Mouse (Mus musculus) neural tube, embryonic 14.5 days (tissue): ENCODE results near the gene Camkmt. TPM values are rescaled to one million over a fixed set of nuclear protein-coding genes. Genes with fewer than 3 reads are reported as not detected.

Source experiments
- ATAC-seq: fragments of 200-750 bp; cut with Nextera tagmentation; 2 replicates; pipeline ENCODE4 v1.8.0; 2017; ENCODE audit warnings: low read depth, mild to moderate bottlenecking, moderate TSS enrichment, moderate library complexity
- H3K27ac ChIP-seq: fragments of 300-500 bp; sonication (generic); 2 replicates; pipeline ENCODE4 v1.5.1; 2014; ENCODE audit warnings: low read depth, mild to moderate bottlenecking, control low read depth, low read length, moderate library complexity, mixed read lengths
- H3K27me3 ChIP-seq: fragments of 300-500 bp; sonication (generic); 2 replicates; pipeline ENCODE4 v1.6.1; 2014; ENCODE audit warnings: low read length; ENCODE audit not compliant: control insufficient read depth, insufficient read depth
- H3K36me3 ChIP-seq: fragments of 300-500 bp; sonication (generic); 2 replicates; pipeline ENCODE4 v1.6.1; 2014; ENCODE audit warnings: low read length, mixed read lengths; ENCODE audit not compliant: control insufficient read depth, insufficient read depth
- H3K4me1 ChIP-seq: fragments of 300-500 bp; sonication (generic); 2 replicates; pipeline ENCODE4 v1.6.1; 2014; ENCODE audit warnings: low read length; ENCODE audit not compliant: control insufficient read depth, insufficient read depth
- H3K4me2 ChIP-seq: fragments of 300-500 bp; sonication (generic); 2 replicates; pipeline ENCODE4 v1.6.1; 2014; ENCODE audit warnings: mild to moderate bottlenecking, low read depth, low read length, control low read depth
- H3K4me3 ChIP-seq: fragments of 300-500 bp; sonication (generic); 2 replicates; pipeline ENCODE4 v1.5.1; 2014; ENCODE audit warnings: low read depth, low read length, control low read depth, mixed read lengths
- H3K9ac ChIP-seq: fragments of 300-500 bp; sonication (generic); replicated peaks from 2 replicates; pipeline ENCODE4 v1.6.1; 2014; ENCODE audit warnings: low read depth, mild to moderate bottlenecking, control low read depth, low read length, mixed read lengths
- H3K9me3 ChIP-seq: fragments of 300-500 bp; sonication (generic); 2 replicates; pipeline ENCODE4 v1.6.1; 2016; ENCODE audit warnings: low read length; ENCODE audit not compliant: control insufficient read depth
- WGBS: fragments of 180-500 bp; shearing (Covaris S2); extraction: QIAGEN DNeasy Blood & Tissue Kit; methylation state at CpG from one replicate; pipeline ENCODE4 v1.1.7; 2014; 5-methylcytosine and 5-hydroxymethylcytosine counted together
- polyA plus RNA-seq: library from polyadenylated mRNA; unstranded; fragments of >200 nt; fragmentation: Nextera tagmentation; extraction: Ambion mirVana; gene quantifications from 2 replicates; pipeline ENCODE4 v1.2.1, GENCODE M21; 2014

The Camkmt gene
- polyA plus RNA-seq, 1 experiment from 2014 or later = 24.5 TPM

DNA sequence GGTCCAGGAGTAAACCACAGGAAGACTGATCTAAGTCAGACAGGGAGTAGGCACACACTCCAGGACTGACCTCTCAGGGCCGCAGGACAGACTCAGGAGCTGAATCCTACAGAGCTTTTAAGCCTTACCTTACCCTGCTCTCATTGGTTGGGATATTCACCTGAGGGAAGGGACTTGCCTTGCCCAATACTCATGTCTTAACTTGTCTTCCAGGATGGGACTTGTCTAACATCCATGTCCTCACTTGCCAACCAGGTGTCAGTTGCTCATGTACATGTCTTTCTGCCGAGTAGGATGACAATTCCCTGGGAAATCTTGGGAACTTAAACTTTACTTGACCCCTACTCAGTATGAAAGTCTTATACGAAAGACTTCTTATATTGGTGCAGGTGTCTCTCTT lies 9.9 kb downstream of the Camkmt start:
- Histone ChIP-seq H3K27ac (no peak overlapping the region), H3K27me3 (no peaks in the 10 kb centered on the region), H3K4me3 (no peak overlapping the region), H3K9me3 (no peaks in the 10 kb centered on the region), H3K36me3 (0 out of 2 replicates have a peak, but pooled peaks cover 3% of the 10 kb centered on the region), H3K4me1 (no peaks in the 10 kb centered on the region), H3K4me2 (no peak overlapping the region), H3K9ac (no peak overlapping the region)
- 89% methylated on average over 3 of the region's 3 CpGs for WGBS
- ATAC-seq = no peak

DNA sequence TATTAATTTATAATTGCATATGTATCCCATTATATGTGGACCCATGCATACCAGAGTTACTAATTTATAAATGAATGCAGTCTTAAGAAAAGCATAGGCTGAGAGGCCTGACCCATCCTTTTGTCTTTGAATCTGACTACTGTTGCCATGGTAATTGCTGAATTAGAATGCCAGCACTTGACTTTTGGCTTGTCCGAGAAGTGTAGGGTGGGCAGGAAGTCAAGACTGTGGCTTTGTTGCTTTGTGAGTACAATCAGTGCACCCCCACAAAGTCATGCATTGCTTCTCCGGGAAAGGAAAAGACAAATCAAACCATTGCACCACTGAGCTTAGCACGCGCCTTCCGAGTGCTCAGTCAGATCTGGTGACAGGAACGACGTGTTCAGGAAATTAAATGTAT lies 11.4 kb downstream of the Camkmt start:
- Histone ChIP-seq H3K4me2 (no peak overlapping the region), H3K9me3 (no peaks in the 10 kb centered on the region), H3K4me1 (no peaks in the 10 kb centered on the region), H3K36me3 (0 out of 2 replicates have a peak, but pooled peaks cover 3% of the 10 kb centered on the region), H3K27ac (no peak overlapping the region), H3K4me3 (no peak overlapping the region), H3K9ac (no peak overlapping the region), H3K27me3 (no peaks in the 10 kb centered on the region)
- no peak for ATAC-seq
- 34% methylated on average over 7 of the region's 7 CpGs for WGBS

DNA sequence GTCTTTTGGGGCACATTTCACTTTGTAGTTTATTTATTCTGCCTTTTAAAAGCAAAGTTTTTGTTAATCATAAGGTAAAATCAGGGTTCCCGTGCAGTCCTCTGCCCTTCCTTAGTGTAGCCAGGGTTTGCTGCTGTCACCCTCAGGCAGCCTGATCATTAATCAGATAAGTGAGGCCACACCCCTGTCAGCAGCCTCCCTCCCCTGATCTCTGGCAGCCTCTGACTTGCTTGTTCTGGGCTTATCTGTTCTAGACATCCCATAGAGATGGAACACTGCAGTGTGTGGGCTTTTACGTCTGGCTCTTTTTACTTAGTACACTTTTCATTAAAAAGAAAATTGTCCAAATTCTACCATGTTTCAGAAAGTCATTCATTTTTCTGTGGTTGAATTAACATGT lies 13.0 kb downstream of the Camkmt start:
- no peak overlapping the region for H3K9ac ChIP-seq
- no peaks in the 10 kb centered on the region for H3K27me3 ChIP-seq
- WGBS = 43% methylated on average over 2 of the region's 2 CpGs
- H3K4me3 ChIP-seq = no peak overlapping the region
- ATAC-seq = no peak
- H3K27ac ChIP-seq = no peak overlapping the region
- H3K4me2 ChIP-seq = no peak overlapping the region
- H3K36me3 ChIP-seq = no peaks in the 10 kb centered on the region
- no peaks in the 10 kb centered on the region for H3K9me3 ChIP-seq
- no peaks in the 10 kb centered on the region for H3K4me1 ChIP-seq

- H3K36me3 ChIP-seq = no peaks in the 10 kb centered on the region
- no peak overlapping the region for H3K27ac ChIP-seq
- ATAC-seq = no peak
- 100% methylated on average over 1 of the region's 1 CpGs for WGBS
- H3K4me2 ChIP-seq = no peak overlapping the region
- H3K27me3 ChIP-seq = no peaks in the 10 kb centered on the region
- H3K9me3 ChIP-seq = no peaks in the 10 kb centered on the region
- H3K9ac ChIP-seq = no peak overlapping the region
- no peaks in the 10 kb centered on the region for H3K4me1 ChIP-seq
- H3K4me3 ChIP-seq = no peak overlapping the region
These were observed 20.3 kb downstream of the Camkmt start for GRCm38 (mm10) chr17:85110640-85111039.

- H3K27ac ChIP-seq = no peak overlapping the region
- H3K9ac ChIP-seq = no peak overlapping the region
- no peaks in the 10 kb centered on the region for H3K27me3 ChIP-seq
- no peak overlapping the region for H3K4me2 ChIP-seq
- WGBS = 84% methylated on average over 8 of the region's 8 CpGs
- H3K9me3 ChIP-seq = no peaks in the 10 kb centered on the region
- ATAC-seq = no peak
- H3K4me1 ChIP-seq = no peaks in the 10 kb centered on the region
- H3K36me3 ChIP-seq = no peaks in the 10 kb centered on the region
- no peak overlapping the region for H3K4me3 ChIP-seq
These were observed 23.1 kb downstream of the Camkmt start for GRCm38 (mm10) chr17:85113441-85113840.

- H3K36me3 ChIP-seq = no peaks in the 10 kb centered on the region
- no peak for ATAC-seq
These were observed 26.3 kb downstream of the Camkmt start for GRCm38 (mm10) chr17:85116643-85117042.

GRCm38 (mm10) chr17:85138393-85138792 lies 48.0 kb downstream of the Camkmt start:
- no peaks in the 10 kb centered on the region for H3K36me3 ChIP-seq
- H3K27me3 ChIP-seq = no peaks in the 10 kb centered on the region
- no peaks in the 10 kb centered on the region for H3K9me3 ChIP-seq
- no peak overlapping the region for H3K4me2 ChIP-seq
- H3K27ac ChIP-seq = no peak overlapping the region
- no peak overlapping the region for H3K9ac ChIP-seq
- H3K4me3 ChIP-seq = no peak overlapping the region
- 87% methylated on average over 1 of the region's 1 CpGs for WGBS
- no peak for ATAC-seq
- no peaks in the 10 kb centered on the region for H3K4me1 ChIP-seq

More at GRCm38 (mm10) chr17:85116643-85117042, 26.3 kb downstream of the Camkmt start:
- no peaks in the 10 kb centered on the region for H3K4me1 ChIP-seq
- H3K4me3 ChIP-seq = no peak overlapping the region
- no peaks in the 10 kb centered on the region for H3K9me3 ChIP-seq
- H3K27me3 ChIP-seq = no peaks in the 10 kb centered on the region
- H3K27ac ChIP-seq = no peak overlapping the region
- 35% methylated on average over 4 of the region's 4 CpGs for WGBS
- no peak overlapping the region for H3K4me2 ChIP-seq
- H3K9ac ChIP-seq = no peak overlapping the region

GRCm38 (mm10) chr17:85141621-85142020 lies 51.3 kb downstream of the Camkmt start:
- Histone ChIP-seq H3K4me1 (no peaks in the 10 kb centered on the region), H3K9ac (no peak overlapping the region), H3K4me3 (no peak overlapping the region), H3K4me2 (no peak overlapping the region), H3K36me3 (no peaks in the 10 kb centered on the region), H3K9me3 (no peaks in the 10 kb centered on the region), H3K27me3 (no peaks in the 10 kb centered on the region), H3K27ac (no peak overlapping the region)
- ATAC-seq = no peak
- WGBS = 83% methylated on average over 3 of the region's 3 CpGs

DNA sequence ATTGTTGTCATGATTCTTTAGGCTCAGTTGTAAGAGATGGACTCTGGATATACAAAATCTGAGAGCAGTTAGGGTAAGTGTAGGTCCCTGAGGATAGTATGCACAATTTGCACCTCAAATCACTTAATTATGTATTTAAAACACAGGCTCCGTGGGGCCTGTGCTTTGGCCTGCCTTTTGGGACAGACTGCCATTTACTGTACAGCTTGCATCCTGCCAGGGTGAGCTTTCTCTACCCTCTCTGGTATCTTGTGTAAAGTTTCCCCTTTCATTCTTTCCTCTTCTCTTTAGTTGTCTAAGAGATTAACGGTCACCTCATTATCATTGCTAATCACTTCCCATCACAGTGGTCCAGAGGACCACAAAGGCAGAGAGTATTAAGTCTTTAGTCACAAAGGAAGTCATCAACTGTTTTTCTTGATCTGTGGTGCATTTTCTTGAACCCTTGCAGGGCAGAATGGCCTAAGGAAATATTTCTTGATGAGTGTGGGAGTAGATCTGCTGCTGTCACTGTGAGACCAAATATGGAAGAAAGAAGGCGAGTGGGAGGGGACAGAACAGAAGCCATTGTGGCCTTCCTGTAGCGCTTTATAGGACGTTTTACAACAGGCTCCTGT lies 52.3 kb downstream of the Camkmt start:
- H3K4me2 ChIP-seq = no peak overlapping the region
- no peaks in the 10 kb centered on the region for H3K27me3 ChIP-seq
- no peaks in the 10 kb centered on the region for H3K36me3 ChIP-seq
- no peak overlapping the region for H3K27ac ChIP-seq
- no peak overlapping the region for H3K9ac ChIP-seq
- no peak for ATAC-seq
- no peaks in the 10 kb centered on the region for H3K9me3 ChIP-seq
- H3K4me1 ChIP-seq = no peaks in the 10 kb centered on the region
- no peak overlapping the region for H3K4me3 ChIP-seq
- 13% methylated on average over 5 of the region's 5 CpGs for WGBS
